Mouse (Mus musculus) embryonic facial prominence, embryonic 14.5 days (tissue): ENCODE results near the gene Man1c1. TPM values are rescaled to one million over a fixed set of nuclear protein-coding genes. Genes with fewer than 3 reads are reported as not detected.

Source experiments
- ATAC-seq: fragments of 200-750 bp; cut with Nextera tagmentation; 2 replicates; pipeline ENCODE4 v1.8.0; 2017; ENCODE audit warnings: low read depth, moderate number of reproducible peaks, moderate TSS enrichment
- DNase-seq: peaks from one replicate; pipeline ENCODE4 v3.0.0-alpha.2; 2015; ENCODE audit warnings: low spot score
- H3K27ac ChIP-seq: fragments of 300-500 bp; sonication (generic); replicated peaks from 2 replicates; pipeline ENCODE4 v1.5.1; 2014; ENCODE audit warnings: low read depth, mild to moderate bottlenecking, low read length, moderate library complexity
- H3K27me3 ChIP-seq: fragments of 300-500 bp; sonication (generic); replicated peaks from 2 replicates; pipeline ENCODE4 v1.6.1; 2014; ENCODE audit warnings: low read length; ENCODE audit not compliant: control insufficient read depth, insufficient read depth
- H3K36me3 ChIP-seq: fragments of 300-500 bp; sonication (generic); 2 replicates; pipeline ENCODE4 v1.6.1; 2014; ENCODE audit warnings: low read length, mixed read lengths; ENCODE audit not compliant: control insufficient read depth, insufficient read depth
- H3K4me1 ChIP-seq: fragments of 300-500 bp; sonication (generic); 2 replicates; pipeline ENCODE4 v1.6.1; 2014; ENCODE audit warnings: antibody characterized with exemption, low read length; ENCODE audit not compliant: control insufficient read depth, insufficient read depth
- H3K4me2 ChIP-seq: fragments of 300-500 bp; sonication (generic); 2 replicates; pipeline ENCODE4 v1.6.1; 2014; ENCODE audit warnings: low read depth, mild to moderate bottlenecking, low read length, moderate library complexity, mixed read lengths
- H3K4me3 ChIP-seq: fragments of 300-500 bp; sonication (generic); 2 replicates; pipeline ENCODE4 v1.5.1; 2014; ENCODE audit warnings: low read depth, mild to moderate bottlenecking, low read length
- H3K9ac ChIP-seq: fragments of 300-500 bp; sonication (generic); 2 replicates; pipeline ENCODE4 v1.6.1; 2014; ENCODE audit warnings: low read depth, mild to moderate bottlenecking, low read length, moderate library complexity, mixed read lengths
- H3K9me3 ChIP-seq: fragments of 300-500 bp; sonication (generic); 2 replicates; pipeline ENCODE4 v1.6.1; 2016; ENCODE audit warnings: low read length; ENCODE audit not compliant: control insufficient read depth
- WGBS: fragments of 180-500 bp; shearing (Covaris S2); extraction: QIAGEN DNeasy Blood & Tissue Kit; methylation state at CpG from one replicate; pipeline ENCODE4 v1.1.7; 2014; 5-methylcytosine and 5-hydroxymethylcytosine counted together
- polyA plus RNA-seq: library from polyadenylated mRNA; unstranded; fragments of >200 nt; fragmentation: Nextera tagmentation; extraction: Ambion mirVana; gene quantifications from 2 replicates; pipeline ENCODE4 v1.2.1, GENCODE M21; 2014

Gene Man1c1
- polyA plus RNA-seq, 1 experiment from 2014 or later: 5.1 TPM

DNA sequence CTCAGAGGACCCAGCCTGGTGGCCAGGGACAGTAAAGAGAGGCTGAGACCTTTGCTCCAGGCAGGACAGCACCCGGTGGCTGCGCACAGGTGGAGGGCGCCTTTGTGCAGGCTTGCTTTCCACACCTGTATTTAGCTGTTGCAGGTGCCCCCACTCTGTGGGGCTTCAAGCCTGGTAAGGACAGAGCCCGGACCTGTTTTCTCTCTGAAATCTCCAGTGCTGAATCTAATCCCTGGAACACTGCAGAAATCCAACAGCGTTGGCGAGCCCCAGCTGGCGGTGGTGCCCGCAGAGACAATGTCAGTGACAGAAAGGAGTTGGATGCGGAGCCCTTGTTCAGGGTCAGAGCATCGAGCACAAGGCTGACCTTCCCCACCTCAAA is 84.6 kb downstream of the Man1c1 start:
- WGBS: 71% methylated on average over 10 of the region's 10 CpGs
- Histone ChIP-seq H3K27ac (no peak overlapping the region), H3K4me1 (no peaks in the 10 kb centered on the region), H3K4me3 (no peak overlapping the region), H3K9ac (no peak overlapping the region), H3K27me3 (no peaks in the 10 kb centered on the region), H3K4me2 (no peak overlapping the region), H3K36me3 (no peaks in the 10 kb centered on the region), H3K9me3 (no peaks in the 10 kb centered on the region)
- DNase-seq: no peak
- no peak for ATAC-seq

DNA sequence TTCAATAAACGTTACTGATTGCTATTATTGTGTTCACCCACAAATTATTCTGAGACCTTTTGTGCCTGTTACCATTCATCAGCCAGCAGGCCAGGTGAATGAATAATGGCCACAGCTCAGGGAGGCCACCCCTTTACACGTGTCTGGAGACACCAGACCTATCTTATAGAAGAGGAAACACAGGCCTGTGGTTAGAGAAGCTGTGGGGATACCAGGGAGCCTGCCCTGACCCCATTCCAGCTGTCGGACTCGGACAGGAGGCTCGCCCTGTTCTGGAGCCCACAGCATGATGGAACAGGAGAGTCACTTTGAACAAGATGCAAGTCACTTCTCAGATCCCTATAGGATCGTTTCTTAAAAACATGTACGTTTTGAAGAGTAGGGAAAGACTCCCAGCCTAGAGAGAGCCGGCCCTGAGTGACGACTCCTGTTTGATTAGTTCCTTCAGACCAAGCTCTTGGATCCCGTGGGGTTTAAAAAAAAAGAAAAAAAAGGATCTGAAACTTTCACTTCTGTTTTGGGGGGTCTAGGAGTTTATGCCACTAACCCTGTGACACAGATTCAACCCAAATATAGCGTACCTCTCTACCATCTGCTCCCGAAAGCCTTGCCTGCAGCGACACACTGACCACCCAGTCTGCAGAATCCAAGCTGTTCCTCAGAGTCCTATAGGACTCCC is 85.1 kb downstream of the Man1c1 start:
- Histone ChIP-seq H3K36me3 (no peaks in the 10 kb centered on the region), H3K27ac (no peak overlapping the region), H3K4me2 (no peak overlapping the region), H3K4me1 (no peaks in the 10 kb centered on the region), H3K4me3 (no peak overlapping the region), H3K9me3 (no peaks in the 10 kb centered on the region), H3K27me3 (no peaks in the 10 kb centered on the region), H3K9ac (no peak overlapping the region)
- ATAC-seq (no peak), DNase-seq (no peak)
- WGBS: 78% methylated on average over 13 of the region's 13 CpGs

DNA sequence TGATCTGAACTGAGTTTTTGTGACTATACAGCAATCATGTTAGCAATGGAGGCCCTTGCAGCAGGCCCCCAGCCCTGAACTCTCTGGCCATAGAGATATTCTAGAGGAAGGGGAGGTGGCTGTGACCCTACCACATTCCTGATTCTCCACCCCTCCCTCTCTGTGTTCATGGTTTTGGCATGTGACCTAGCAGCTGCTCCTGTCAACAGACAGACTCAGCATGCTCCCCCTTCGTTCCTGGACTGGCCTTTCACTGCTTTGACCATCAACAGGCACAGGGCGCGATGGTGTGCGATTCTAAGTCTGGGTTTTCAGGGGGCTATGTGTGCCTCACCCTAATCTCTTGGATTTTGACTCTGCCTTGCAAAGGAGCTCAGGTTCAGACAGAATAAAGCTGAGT is 86.3 kb downstream of the Man1c1 start:
- Histone ChIP-seq H3K4me1 (no peaks in the 10 kb centered on the region), H3K36me3 (no peaks in the 10 kb centered on the region), H3K4me3 (no peak overlapping the region), H3K9me3 (no peaks in the 10 kb centered on the region), H3K9ac (no peak overlapping the region), H3K27me3 (no peaks in the 10 kb centered on the region), H3K4me2 (no peak overlapping the region), H3K27ac (no peak overlapping the region)
- 78% methylated on average over 4 of the region's 4 CpGs for WGBS
- ATAC-seq (0 out of 2 replicates have a peak, but pooled peaks have one; percentile 38), DNase-seq (peak; percentile 68)

DNA sequence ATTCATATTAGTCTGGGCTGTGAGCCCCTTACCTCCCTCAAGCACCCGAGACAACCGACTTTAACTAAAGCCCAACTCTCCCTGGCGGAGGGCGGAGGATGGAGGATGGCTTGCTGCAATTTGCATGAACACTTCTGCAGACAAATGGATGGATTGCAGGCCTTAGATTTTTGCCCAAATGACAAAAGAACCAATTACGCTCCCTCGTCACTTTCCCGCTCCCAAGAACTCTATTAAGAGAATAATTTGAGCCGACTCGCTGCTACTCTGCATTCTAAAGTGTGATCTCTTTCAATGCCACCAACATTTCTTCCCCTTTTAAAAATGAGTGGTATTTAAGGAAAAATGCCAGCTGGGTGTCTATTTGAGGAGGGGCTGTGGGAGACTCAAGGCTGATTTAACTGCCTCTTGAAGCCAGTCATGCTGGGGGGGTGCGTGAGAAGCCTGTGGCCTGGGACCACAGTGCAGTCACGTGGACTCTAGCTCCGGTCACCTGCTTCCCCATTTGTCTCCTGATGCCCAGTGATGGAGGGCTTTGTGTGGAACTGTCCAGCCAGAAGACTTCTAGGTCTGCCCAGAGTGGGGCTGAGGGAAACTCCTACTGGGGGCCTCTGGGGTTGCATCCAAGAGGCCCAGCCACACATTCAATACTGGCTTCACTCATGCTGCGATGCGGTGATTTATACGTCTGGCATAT is 88.0 kb downstream of the Man1c1 start:
- DNase-seq (no peak), ATAC-seq (no peak)
- no peak overlapping the region for H3K4me2 ChIP-seq
- 79% methylated on average over 15 of the region's 15 CpGs for WGBS
- peaks cover 6% of the 10 kb centered on the region; the same call in 1 of the 2 replicates for H3K4me1 ChIP-seq
- no peak overlapping the region for H3K4me3 ChIP-seq
- no peak overlapping the region for H3K9ac ChIP-seq
- H3K9me3 ChIP-seq: no peaks in the 10 kb centered on the region
- no peaks in the 10 kb centered on the region for H3K27me3 ChIP-seq
- H3K36me3 ChIP-seq: no peaks in the 10 kb centered on the region
- no peak overlapping the region for H3K27ac ChIP-seq

DNA sequence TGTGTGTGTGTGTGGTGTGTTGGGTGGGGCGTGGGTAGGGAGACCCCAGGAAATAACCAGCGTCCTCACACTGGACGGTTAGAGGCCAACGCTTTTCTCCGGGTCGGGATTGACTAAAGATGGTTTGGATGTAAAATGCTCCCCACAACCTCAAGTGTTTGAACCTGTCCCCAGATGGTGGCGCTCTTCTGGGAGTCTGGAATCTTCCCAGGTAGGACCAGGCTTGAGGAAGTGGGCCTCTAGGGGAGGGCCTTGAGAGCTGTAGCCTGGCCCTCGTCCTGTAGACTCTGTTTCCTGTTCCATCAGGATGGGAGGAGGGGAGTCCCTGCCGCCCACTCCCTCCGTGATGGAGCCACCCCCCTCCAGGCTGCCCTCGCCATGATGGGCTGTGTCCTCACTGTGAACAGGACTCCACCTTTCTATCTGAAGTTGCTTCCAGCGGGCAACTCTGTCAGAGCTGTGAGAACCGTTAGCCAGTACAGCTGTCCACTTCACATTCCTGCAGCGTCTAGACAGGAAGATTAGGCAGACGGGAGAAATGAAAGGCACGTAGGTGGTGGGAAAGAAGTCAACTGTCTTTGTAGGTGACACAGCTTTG is 91.9 kb downstream of the Man1c1 start:
- Histone ChIP-seq H3K9me3 (no peaks in the 10 kb centered on the region), H3K36me3 (no peaks in the 10 kb centered on the region), H3K27ac (peak overlapping the region; percentile 4; the same call in 1 of the 2 replicates), H3K4me2 (no peak overlapping the region), H3K9ac (no peak overlapping the region), H3K4me1 (peaks cover 6% of the 10 kb centered on the region; the same call in 1 of the 2 replicates), H3K4me3 (no peak overlapping the region), H3K27me3 (no peaks in the 10 kb centered on the region)
- WGBS: 45% methylated on average over 16 of the region's 16 CpGs
- ATAC-seq (peak; percentile 38; the same call in 1 of the 2 replicates), DNase-seq (peak; percentile 59)

DNA sequence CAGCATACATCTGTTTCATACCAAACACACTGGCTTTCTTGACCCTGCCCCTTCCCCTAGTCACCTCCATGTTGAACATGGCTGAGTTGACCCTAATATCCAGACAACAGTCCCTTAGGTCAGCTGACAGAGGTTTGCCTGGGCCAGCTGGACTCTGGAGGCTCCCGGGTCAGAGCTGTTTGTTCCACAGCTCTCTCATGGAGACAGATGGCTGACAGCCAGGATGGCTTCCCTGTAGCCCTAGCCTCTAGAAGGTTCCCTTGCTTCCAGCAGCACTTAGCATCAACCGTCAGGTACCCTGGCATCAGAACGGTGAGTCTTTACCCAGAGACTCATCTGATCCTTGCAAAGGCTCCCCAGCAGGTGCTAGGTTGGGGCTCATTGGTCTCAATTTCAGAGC is 93.5 kb downstream of the Man1c1 start:
- H3K4me1 ChIP-seq: peaks cover 6% of the 10 kb centered on the region; the same call in 1 of the 2 replicates
- no peak overlapping the region for H3K4me2 ChIP-seq
- no peak for ATAC-seq
- no peaks in the 10 kb centered on the region for H3K27me3 ChIP-seq
- H3K27ac ChIP-seq: no peak overlapping the region
- DNase-seq: no peak
- H3K9me3 ChIP-seq: no peaks in the 10 kb centered on the region
- H3K36me3 ChIP-seq: no peaks in the 10 kb centered on the region
- H3K4me3 ChIP-seq: no peak overlapping the region
- 74% methylated on average over 3 of the region's 3 CpGs for WGBS
- no peak overlapping the region for H3K9ac ChIP-seq

DNA sequence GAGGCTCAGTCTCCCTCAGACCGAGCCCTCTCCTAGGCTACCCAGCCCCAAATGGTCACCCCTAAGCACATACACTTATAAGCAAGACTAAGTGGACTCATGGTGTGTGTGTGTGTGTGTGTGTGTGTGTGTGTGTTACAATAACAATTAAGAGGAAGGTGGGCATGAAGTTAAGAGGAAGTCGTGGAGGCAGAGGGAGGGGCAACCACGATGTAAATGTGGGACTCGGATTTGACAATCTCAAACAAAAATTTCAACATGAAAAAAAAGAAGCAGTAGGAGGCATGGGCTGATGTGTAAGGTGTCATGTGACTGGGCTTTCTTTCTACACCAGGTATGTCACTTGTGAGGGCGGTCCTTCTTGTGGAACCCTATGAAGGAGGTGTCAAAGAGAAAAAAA is 96.4 kb downstream of the Man1c1 start:
- Histone ChIP-seq H3K4me3 (no peak overlapping the region), H3K27ac (no peak overlapping the region), H3K36me3 (no peaks in the 10 kb centered on the region), H3K4me2 (no peak overlapping the region), H3K4me1 (peaks cover 17% of the 10 kb centered on the region), H3K9ac (no peak overlapping the region), H3K27me3 (no peaks in the 10 kb centered on the region), H3K9me3 (no peaks in the 10 kb centered on the region)
- ATAC-seq (no peak), DNase-seq (no peak)
- WGBS: 89% methylated on average over 5 of the region's 5 CpGs

DNA sequence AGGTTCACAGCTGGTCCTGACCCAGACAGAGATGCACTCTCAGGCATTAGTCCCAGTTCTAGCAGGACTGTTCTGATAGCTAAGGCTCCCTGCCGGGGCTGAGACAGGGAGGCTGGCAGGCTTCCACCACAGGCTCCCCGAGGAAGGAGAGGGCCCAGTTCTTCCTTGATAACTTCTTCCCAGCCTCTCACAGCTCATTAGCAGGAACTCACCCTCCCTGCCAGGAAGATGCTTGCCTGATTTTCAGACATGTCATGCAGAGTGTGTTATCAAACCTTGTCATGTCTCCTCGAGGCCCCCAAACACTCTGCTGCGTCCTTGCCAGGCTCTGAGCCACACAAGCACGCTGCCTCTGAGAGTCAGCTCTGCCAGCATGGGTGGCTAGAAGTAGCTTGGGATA is 98.0 kb downstream of the Man1c1 start:
- Histone ChIP-seq H3K27me3 (no peaks in the 10 kb centered on the region), H3K4me2 (no peak overlapping the region), H3K4me3 (no peak overlapping the region), H3K4me1 (peaks cover 23% of the 10 kb centered on the region), H3K36me3 (no peaks in the 10 kb centered on the region), H3K27ac (no peak overlapping the region), H3K9ac (no peak overlapping the region), H3K9me3 (no peaks in the 10 kb centered on the region)
- ATAC-seq: no peak
- 41% methylated on average over 5 of the region's 5 CpGs for WGBS
- DNase-seq: no peak
